Mouse (Mus musculus): ENCODE measurements around the gene Vps18. TPM values are rescaled to one million over a fixed set of nuclear protein-coding genes. Genes with fewer than 3 reads are reported as not detected.

The Vps18 gene
- polyA plus RNA-seq, 1 experiment from 2014 or later, result 33.6 TPM

DNA sequence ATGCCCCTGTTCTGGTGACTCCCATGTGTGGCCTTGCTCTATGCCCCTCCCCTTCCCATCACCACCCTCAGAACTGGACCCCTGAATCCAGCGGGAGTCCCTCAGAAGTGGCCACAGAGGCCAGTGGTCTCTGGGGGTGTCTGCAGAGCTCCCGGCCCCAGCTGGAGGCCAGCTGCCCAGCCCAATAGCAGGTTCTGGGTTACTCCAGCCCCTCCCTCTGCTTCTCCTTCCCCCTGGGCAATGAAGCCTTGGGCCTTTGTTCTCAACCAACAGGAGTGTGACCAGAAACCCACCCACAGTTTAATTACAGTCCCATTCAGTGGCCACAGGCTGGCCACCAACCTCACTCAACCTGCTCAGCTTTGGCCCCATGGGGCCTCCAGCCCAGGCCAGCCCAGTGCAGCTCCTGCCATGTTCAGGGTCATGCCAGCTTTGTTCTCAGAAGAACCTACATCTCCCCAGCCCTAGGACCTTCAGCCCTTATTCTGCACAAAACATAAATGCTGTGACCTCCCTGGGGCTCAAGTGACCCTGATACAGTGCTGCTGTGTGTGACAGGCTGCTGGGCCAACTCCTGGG lies 23.9 kb downstream of the Vps18 start:
- Histone ChIP-seq H3K4me1 (replicated peaks; ENCODE audit: control insufficient read depth, insufficient read depth, low read length) (peaks cover 7% of the 10 kb centered on the region), H3K27ac (ENCODE audit: low read length) (no peak overlapping the region), H3K9ac (replicated peaks; ENCODE audit: low read depth, low read length) (no peak overlapping the region), H3K27me3 (replicated peaks; ENCODE audit: control insufficient read depth, insufficient read depth, low read length) (peaks cover 22% of the 10 kb centered on the region; the same call in 1 of the 2 replicates), H3K9me3 (ENCODE audit: control insufficient read depth, low read length) (peaks cover 2% of the 10 kb centered on the region; the same call in 1 of the 2 replicates), H3K4me3 (replicated peaks; ENCODE audit: low read length) (no peak overlapping the region), H3K36me3 (ENCODE audit: control insufficient read depth, insufficient read depth) (no peaks in the 10 kb centered on the region), H3K4me2 (ENCODE audit: low read length) (no peak overlapping the region)
- ATAC-seq, result no peak
- WGBS, result 24% methylated on average over 2 of the region's 2 CpGs

DNA sequence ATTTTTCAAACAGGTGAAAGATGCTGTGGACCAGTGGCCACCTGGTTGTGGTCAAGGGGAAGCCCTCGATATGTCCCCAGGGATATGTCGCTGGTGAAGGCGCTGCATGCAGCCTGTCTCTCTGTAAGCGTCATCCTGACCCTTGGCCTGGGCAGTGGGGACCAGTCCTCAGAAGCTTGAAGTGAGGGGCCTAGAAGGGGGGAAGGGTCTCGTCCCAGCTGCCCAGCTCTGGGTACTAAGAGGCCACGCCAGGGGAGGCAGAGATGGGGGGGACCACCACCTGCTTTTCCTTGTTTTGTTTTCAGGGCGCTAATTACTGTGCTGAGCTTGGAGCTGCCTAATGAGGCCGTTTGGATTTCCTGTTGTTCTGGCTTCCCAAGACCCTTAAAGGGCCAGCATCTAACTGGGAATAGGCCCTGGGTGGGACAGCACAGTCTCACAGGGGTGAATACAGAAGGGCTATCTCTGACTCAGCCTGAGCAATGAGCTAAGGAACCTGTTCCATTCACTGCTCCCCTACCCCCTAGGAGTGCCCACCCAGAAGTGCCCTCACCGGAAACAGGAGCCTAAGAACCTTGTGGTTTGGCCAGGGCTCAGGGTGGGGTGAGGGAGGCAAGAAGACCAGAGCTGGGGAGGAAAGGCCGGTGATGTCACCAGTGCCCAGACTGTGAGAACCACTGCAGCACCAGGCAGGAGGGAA lies 25.4 kb downstream of the Vps18 start:
- peaks cover 31% of the 10 kb centered on the region; the same call in 1 of the 2 replicates for H3K27me3 ChIP-seq (replicated peaks; ENCODE audit: control insufficient read depth, insufficient read depth, low read length)
- H3K36me3 ChIP-seq (ENCODE audit: control insufficient read depth, insufficient read depth), result no peaks in the 10 kb centered on the region

DNA sequence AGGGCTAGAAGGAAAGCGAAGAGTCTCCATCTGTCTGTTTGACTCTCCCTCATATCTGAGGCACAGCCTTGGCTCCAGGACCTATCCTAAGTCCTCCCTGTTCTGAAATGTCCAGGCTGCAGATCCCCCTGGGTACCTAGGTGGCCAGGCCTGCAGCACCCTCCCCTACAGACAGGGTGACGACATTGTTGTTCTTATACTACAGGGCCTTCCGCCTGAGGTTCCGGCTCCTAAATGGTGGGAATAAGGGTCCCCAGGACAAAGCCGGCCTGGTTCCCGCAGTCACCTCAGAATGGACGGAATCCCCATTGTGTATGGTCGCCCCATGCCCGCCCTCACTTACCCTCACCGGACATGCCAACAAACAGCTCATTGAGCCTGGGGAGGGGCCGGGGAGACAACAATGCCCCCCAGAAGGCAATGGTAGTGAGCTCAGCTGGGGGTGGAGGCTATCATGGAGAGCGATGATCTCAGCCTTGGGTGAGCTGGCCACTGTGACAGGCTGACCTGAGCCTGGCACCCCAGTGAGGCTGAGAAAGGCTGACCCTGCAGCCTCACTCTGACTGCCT lies 26.3 kb downstream of the Vps18 start:
- ATAC-seq, result no peak
- no peak overlapping the region for H3K4me2 ChIP-seq (ENCODE audit: low read length)
- H3K36me3 ChIP-seq (ENCODE audit: control insufficient read depth, insufficient read depth), result no peaks in the 10 kb centered on the region
- H3K27ac ChIP-seq (ENCODE audit: low read length), result no peak overlapping the region
- H3K4me1 ChIP-seq (replicated peaks; ENCODE audit: control insufficient read depth, insufficient read depth, low read length), result peaks cover 7% of the 10 kb centered on the region
- WGBS, result 51% methylated on average over 12 of the region's 12 CpGs
- H3K9me3 ChIP-seq (ENCODE audit: control insufficient read depth, low read length), result peaks cover 2% of the 10 kb centered on the region; the same call in 1 of the 2 replicates
- no peak overlapping the region for H3K4me3 ChIP-seq (replicated peaks; ENCODE audit: low read length)
- peaks cover 34% of the 10 kb centered on the region; the same call in 1 of the 2 replicates for H3K27me3 ChIP-seq (replicated peaks; ENCODE audit: control insufficient read depth, insufficient read depth, low read length)
- H3K9ac ChIP-seq (replicated peaks; ENCODE audit: low read depth, low read length), result no peak overlapping the region

More for the DNA sequence above, 25.4 kb downstream of the Vps18 start:
- Histone ChIP-seq H3K4me3 (replicated peaks; ENCODE audit: low read length) (no peak overlapping the region), H3K9ac (replicated peaks; ENCODE audit: low read depth, low read length) (no peak overlapping the region), H3K4me2 (ENCODE audit: low read length) (no peak overlapping the region), H3K27ac (ENCODE audit: low read length) (no peak overlapping the region), H3K9me3 (ENCODE audit: control insufficient read depth, low read length) (peaks cover 2% of the 10 kb centered on the region; the same call in 1 of the 2 replicates), H3K4me1 (replicated peaks; ENCODE audit: control insufficient read depth, insufficient read depth, low read length) (peaks cover 7% of the 10 kb centered on the region)
- WGBS, result 14% methylated on average over 10 of the region's 10 CpGs
- peak; percentile 69 for ATAC-seq

DNA sequence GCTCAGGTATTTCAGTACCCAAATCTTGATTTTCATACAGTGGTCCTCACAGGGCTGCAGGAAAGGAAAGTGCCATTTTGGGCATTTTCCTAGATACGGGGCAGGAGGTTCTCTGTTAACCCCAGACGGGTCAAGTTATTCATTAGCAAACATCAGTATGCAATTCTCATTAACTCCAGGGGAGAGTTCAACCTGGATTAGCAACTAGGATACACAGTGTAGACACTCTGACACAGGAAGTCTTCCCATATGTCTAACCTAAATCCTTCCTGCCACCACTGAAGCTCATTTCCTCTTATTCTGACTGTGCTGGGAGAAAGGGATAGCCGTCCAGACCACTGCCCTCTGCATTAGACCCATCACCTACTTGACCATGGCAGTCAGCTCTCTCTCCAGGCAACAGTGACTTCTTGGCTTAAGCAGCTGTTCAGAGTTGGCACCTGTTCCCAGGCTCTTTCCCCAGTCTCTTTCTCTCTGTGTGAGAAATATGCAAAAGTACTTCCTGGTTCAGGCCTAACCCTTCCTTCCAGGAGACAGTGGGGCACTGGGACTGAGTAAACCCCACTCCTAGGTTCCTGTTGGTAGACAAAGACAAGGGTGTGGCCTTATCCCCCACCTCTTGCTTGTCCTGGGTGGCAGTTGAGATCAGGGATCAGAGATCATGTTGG lies 29.6 kb downstream of the Vps18 start:
- H3K27me3 ChIP-seq (replicated peaks; ENCODE audit: control insufficient read depth, insufficient read depth, low read length), result peaks cover 51% of the 10 kb centered on the region
- H3K4me2 ChIP-seq (ENCODE audit: low read length), result no peak overlapping the region
- no peak overlapping the region for H3K9ac ChIP-seq (replicated peaks; ENCODE audit: low read depth, low read length)
- no peak overlapping the region for H3K27ac ChIP-seq (ENCODE audit: low read length)
- ATAC-seq, result no peak
- H3K9me3 ChIP-seq (ENCODE audit: control insufficient read depth, low read length), result peaks cover 2% of the 10 kb centered on the region; the same call in 1 of the 2 replicates
- H3K4me3 ChIP-seq (replicated peaks; ENCODE audit: low read length), result no peak overlapping the region
- H3K36me3 ChIP-seq (ENCODE audit: control insufficient read depth, insufficient read depth), result no peaks in the 10 kb centered on the region
- 74% methylated on average over 3 of the region's 3 CpGs for WGBS
- H3K4me1 ChIP-seq (replicated peaks; ENCODE audit: control insufficient read depth, insufficient read depth, low read length), result peaks cover 28% of the 10 kb centered on the region

DNA sequence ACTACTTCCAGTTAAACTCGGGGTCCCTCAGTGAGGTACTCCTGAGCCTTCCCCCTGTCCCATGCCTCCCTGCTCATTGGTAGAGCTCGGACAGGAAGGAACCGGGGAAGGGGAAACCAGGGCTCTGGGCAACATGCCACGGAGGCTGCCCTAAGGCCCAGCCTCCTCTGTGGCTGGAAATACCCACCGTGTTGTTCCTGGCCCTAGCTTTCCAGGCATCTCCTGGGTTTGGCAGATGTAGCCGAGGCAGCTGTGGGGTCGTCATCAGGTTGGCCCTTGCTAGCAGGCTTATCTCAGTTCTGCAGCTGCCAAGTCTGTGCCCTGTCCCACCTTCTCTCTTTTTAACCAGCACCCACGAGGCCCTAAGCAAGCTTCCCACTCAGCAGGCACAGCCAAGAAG lies 32.0 kb downstream of the Vps18 start:
- Histone ChIP-seq H3K9ac (replicated peaks; ENCODE audit: low read depth, low read length) (no peak overlapping the region), H3K27me3 (replicated peaks; ENCODE audit: control insufficient read depth, insufficient read depth, low read length) (peaks cover 64% of the 10 kb centered on the region), H3K36me3 (ENCODE audit: control insufficient read depth, insufficient read depth) (no peaks in the 10 kb centered on the region), H3K4me3 (replicated peaks; ENCODE audit: low read length) (no peak overlapping the region), H3K27ac (ENCODE audit: low read length) (no peak overlapping the region), H3K4me2 (ENCODE audit: low read length) (no peak overlapping the region), H3K9me3 (ENCODE audit: control insufficient read depth, low read length) (peaks cover 2% of the 10 kb centered on the region; the same call in 1 of the 2 replicates), H3K4me1 (replicated peaks; ENCODE audit: control insufficient read depth, insufficient read depth, low read length) (peaks cover 40% of the 10 kb centered on the region)
- ATAC-seq, result no peak
- 65% methylated on average over 8 of the region's 8 CpGs for WGBS

DNA sequence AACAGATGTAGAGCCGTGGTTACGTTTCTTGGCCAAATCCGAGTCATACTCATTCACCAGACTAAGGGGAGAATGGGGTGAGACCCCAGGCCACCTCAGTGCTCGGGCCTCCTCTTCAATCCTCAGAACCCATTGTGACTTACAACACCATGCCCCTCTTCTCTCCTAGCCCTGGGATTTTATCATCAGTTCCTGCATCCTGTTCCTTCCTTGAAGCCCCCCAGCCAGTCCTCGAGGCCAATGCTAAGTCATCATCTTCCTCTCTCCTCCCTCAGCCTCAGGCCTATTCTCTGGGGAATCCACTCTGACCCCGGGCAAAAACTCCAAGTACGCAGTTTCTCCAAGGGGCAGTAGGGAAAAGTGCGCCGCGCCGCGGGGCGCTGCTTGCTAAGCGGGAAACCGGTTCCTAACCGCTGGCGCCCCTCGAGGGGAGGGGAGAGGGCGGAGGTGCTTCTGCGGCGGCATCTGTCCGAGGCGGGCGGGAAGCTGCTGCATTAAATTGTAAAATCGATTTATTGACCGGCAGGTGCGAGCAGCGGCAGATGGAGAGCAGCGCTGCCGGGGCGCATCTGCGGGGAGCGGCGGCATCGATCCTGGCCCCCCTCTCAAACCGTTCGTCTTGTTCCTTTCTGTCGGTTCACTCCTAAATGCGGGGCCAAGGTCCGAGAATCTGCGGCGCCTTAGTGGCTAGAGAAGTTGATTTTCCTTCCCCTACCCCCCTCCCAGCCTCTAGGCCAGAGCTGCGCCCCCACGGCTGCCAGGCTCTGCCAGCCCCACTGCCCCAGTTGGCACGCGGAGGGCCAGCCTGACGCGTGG lies 33.4 kb downstream of the Vps18 start:
- no peak for ATAC-seq
- peaks cover 64% of the 10 kb centered on the region for H3K27me3 ChIP-seq (replicated peaks; ENCODE audit: control insufficient read depth, insufficient read depth, low read length)

DNA sequence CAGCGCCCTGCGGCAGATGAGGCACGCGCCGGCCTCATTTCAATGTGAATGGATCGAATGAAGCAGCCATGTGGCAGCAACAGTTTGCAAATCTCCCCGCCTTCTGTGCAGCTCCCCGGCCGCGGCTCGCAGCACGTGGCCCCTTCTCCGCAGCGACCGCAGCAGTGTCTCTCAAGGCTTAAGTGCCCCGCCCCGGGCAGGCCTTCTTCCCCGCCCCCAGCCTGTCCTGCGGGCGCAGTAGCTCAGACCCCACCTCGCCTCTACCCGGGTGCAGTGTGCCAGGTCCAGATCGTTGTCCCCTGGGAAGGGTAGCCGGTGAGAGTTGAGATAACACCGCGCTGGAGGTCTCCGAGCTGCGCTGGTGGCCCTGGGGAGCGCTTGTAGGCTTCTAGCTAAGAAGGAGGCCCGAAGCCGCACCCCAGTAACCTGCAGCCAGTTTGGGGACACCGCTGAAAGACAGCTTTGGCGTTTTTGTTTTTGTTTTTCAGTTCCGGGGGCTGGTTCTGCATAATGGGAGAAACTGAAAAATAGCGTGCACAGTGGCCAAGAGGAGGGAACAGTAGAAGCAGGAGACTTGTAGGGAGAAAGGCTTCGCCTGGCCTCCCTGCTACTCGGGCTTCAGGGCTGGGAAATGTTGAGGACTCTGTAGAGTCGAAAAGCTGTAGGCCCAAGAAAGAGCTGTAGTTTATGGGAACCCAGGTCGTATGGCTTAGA lies 34.2 kb downstream of the Vps18 start:
- Histone ChIP-seq H3K27ac (ENCODE audit: low read length) (no peak overlapping the region), H3K4me2 (ENCODE audit: low read length) (peak overlapping the region; percentile 77), H3K4me3 (replicated peaks; ENCODE audit: low read length) (peak overlapping the region; percentile 42), H3K27me3 (replicated peaks; ENCODE audit: control insufficient read depth, insufficient read depth, low read length) (peaks cover 64% of the 10 kb centered on the region), H3K4me1 (replicated peaks; ENCODE audit: control insufficient read depth, insufficient read depth, low read length) (peaks cover 57% of the 10 kb centered on the region), H3K36me3 (ENCODE audit: control insufficient read depth, insufficient read depth) (no peaks in the 10 kb centered on the region), H3K9ac (replicated peaks; ENCODE audit: low read depth, low read length) (peak overlapping the region; percentile 50), H3K9me3 (ENCODE audit: control insufficient read depth, low read length) (no peaks in the 10 kb centered on the region)
- 2% methylated on average over 39 of the region's 39 CpGs for WGBS
- peak; percentile 86 for ATAC-seq

More for the DNA sequence above, 33.4 kb downstream of the Vps18 start:
- Histone ChIP-seq H3K4me2 (ENCODE audit: low read length) (peak overlapping the region; percentile 77), H3K4me1 (replicated peaks; ENCODE audit: control insufficient read depth, insufficient read depth, low read length) (peaks cover 54% of the 10 kb centered on the region), H3K9me3 (ENCODE audit: control insufficient read depth, low read length) (no peaks in the 10 kb centered on the region), H3K9ac (replicated peaks; ENCODE audit: low read depth, low read length) (peak overlapping the region; percentile 50), H3K27ac (ENCODE audit: low read length) (no peak overlapping the region), H3K36me3 (ENCODE audit: control insufficient read depth, insufficient read depth) (no peaks in the 10 kb centered on the region), H3K4me3 (replicated peaks; ENCODE audit: low read length) (peak overlapping the region; percentile 42)
- WGBS, result 1% methylated on average over 48 of the region's 48 CpGs

DNA sequence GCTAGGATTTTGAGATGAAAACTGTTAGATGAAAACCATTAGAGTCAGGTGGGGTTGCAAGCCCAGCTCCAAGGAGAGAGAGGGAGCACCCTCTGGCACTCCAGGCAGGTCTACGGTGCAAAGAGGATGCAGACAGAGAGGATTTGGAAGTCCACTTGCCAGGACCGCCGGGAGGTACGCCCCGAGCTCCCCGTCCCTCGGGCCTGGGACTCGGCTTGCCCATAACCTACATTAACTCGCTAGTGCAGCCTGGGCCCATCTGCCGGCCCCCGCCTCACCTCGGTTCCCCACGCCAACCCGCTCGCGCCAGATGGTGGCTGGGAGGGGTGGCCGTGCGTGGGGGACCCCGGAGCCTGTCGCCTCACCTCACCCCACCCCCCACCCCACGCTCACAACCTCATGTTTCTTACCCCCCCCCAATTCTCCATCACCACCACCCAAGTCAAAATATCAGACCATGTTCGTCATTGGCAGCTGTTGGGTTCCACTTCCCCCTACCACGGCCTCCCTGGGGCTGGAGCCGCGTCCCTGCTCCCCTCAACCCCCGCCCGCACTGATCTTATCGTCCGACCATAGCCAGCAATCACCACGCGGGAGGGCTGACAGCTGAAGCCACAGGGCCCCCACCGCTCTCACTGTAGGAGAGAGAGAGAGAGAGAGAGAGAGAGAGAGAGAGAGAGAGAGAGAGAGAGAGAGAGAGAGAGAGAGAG lies 35.5 kb downstream of the Vps18 start:
- peaks cover 57% of the 10 kb centered on the region for H3K4me1 ChIP-seq (replicated peaks; ENCODE audit: control insufficient read depth, insufficient read depth, low read length)
- H3K4me3 ChIP-seq (replicated peaks; ENCODE audit: low read length), result no peak overlapping the region; the same call in 1 of the 2 replicates
- no peak overlapping the region for H3K27ac ChIP-seq (ENCODE audit: low read length)
- no peaks in the 10 kb centered on the region for H3K9me3 ChIP-seq (ENCODE audit: control insufficient read depth, low read length)
- peak overlapping the region; percentile 86 for H3K4me2 ChIP-seq (ENCODE audit: low read length)
- 2% methylated on average over 29 of the region's 32 CpGs for WGBS
- no peak for ATAC-seq
- no peaks in the 10 kb centered on the region for H3K36me3 ChIP-seq (ENCODE audit: control insufficient read depth, insufficient read depth)
- peaks cover 70% of the 10 kb centered on the region for H3K27me3 ChIP-seq (replicated peaks; ENCODE audit: control insufficient read depth, insufficient read depth, low read length)
- H3K9ac ChIP-seq (replicated peaks; ENCODE audit: low read depth, low read length), result no peak overlapping the region
